Mouse (Mus musculus) embryonic facial prominence, embryonic 10.5 days (tissue): ENCODE results near the gene Stx1b. TPM values are rescaled to one million over a fixed set of nuclear protein-coding genes. Genes with fewer than 3 reads are reported as not detected.

Experiments
- DNase-seq: peaks from one replicate; pipeline ENCODE4 v3.0.0-alpha.2; 2017; ENCODE audit warnings: low spot score
- H3K27ac ChIP-seq: fragments of 300-500 bp; sonication (generic); replicated peaks from 2 replicates; pipeline ENCODE4 v1.5.1; 2016; ENCODE audit warnings: mild to moderate bottlenecking
- H3K27me3 ChIP-seq: fragments of 300-500 bp; sonication (generic); replicated peaks from 2 replicates; pipeline ENCODE4 v1.6.1; 2016; ENCODE audit warnings: low read depth, mild to moderate bottlenecking; ENCODE audit not compliant: poor library complexity, severe bottlenecking
- H3K36me3 ChIP-seq: fragments of 300-500 bp; sonication (generic); replicated peaks from 2 replicates; pipeline ENCODE4 v1.6.1; 2016; ENCODE audit warnings: mild to moderate bottlenecking, moderate library complexity
- H3K4me1 ChIP-seq: fragments of 300-500 bp; sonication (generic); 2 replicates; pipeline ENCODE4 v1.6.1; 2016
- H3K4me3 ChIP-seq: fragments of 300-500 bp; sonication (generic); 2 replicates; pipeline ENCODE4 v1.5.1; 2016; ENCODE audit warnings: mild to moderate bottlenecking, moderate library complexity
- H3K9me3 ChIP-seq: fragments of 300-500 bp; sonication (generic); 2 replicates; pipeline ENCODE4 v1.6.1; 2016; ENCODE audit warnings: mild to moderate bottlenecking
- WGBS: fragments of 180-500 bp; shearing (Covaris S2); methylation state at CpG from one replicate; pipeline ENCODE4 v1.1.7; 2016; 5-methylcytosine and 5-hydroxymethylcytosine counted together
- polyA plus RNA-seq: library from polyadenylated mRNA; unstranded; fragments of >200 nt; fragmentation: Nextera tagmentation; extraction: Ambion mirVana; gene quantifications from 2 replicates; pipeline ENCODE4 v1.2.1, GENCODE M21; 2016

The Stx1b gene
- polyA plus RNA-seq: 4.7 and 6.5 TPM in 2 replicates

GRCm38 (mm10) chr7:127824176-127824871 lies at the start of gene Stx1b, which contains the start of gene Stx4a:
Stx1b (minus strand) TSS chr7:127824549.
Stx4a (plus strand) TSS chr7:127824294.
- H3K9me3 ChIP-seq: no peaks in the 10 kb centered on the region
- WGBS: 3% methylated on average over 36 of the region's 38 CpGs
- peaks cover 46% of the 10 kb centered on the region for H3K4me1 ChIP-seq
- H3K27me3 ChIP-seq: no peaks in the 10 kb centered on the region
- H3K36me3 ChIP-seq: no peaks in the 10 kb centered on the region
- peak; percentile 84 for DNase-seq
- H3K27ac ChIP-seq: peak within 1 kb of the TSS; percentile 93
- H3K4me3 ChIP-seq: peak within 1 kb of the TSS; percentile 89

GRCm38 (mm10) chr7:127870136-127870821 lies 45.9 kb upstream of the Stx1b start:
- peaks cover 88% of the 10 kb centered on the region for H3K36me3 ChIP-seq
- no peak overlapping the region for H3K27ac ChIP-seq
- no peak for DNase-seq
- H3K4me1 ChIP-seq: peaks cover 12% of the 10 kb centered on the region
- 84% methylated on average over 5 of the region's 5 CpGs for WGBS
- 0 out of 2 replicates have a peak overlapping the region, but pooled peaks have one; percentile 18 for H3K4me3 ChIP-seq
- H3K27me3 ChIP-seq: no peaks in the 10 kb centered on the region
- H3K9me3 ChIP-seq: no peaks in the 10 kb centered on the region

GRCm38 (mm10) chr7:127869149-127869810 lies 44.9 kb upstream of the Stx1b start:
- no peak overlapping the region for H3K4me3 ChIP-seq
- no peaks in the 10 kb centered on the region for H3K9me3 ChIP-seq
- no peak overlapping the region for H3K27ac ChIP-seq
- 89% methylated on average over 3 of the region's 3 CpGs for WGBS
- H3K27me3 ChIP-seq: no peaks in the 10 kb centered on the region
- peaks cover 8% of the 10 kb centered on the region for H3K4me1 ChIP-seq
- DNase-seq: no peak
- peaks cover 98% of the 10 kb centered on the region for H3K36me3 ChIP-seq

- 96% methylated on average over 18 of the region's 18 CpGs for WGBS
- no peak for DNase-seq
- peaks cover 89% of the 10 kb centered on the region for H3K36me3 ChIP-seq
- H3K27ac ChIP-seq: no peak overlapping the region
- H3K4me1 ChIP-seq: no peaks in the 10 kb centered on the region
- no peaks in the 10 kb centered on the region for H3K9me3 ChIP-seq
- H3K27me3 ChIP-seq: no peaks in the 10 kb centered on the region
- H3K4me3 ChIP-seq: no peak overlapping the region
Measured at GRCm38 (mm10) chr7:127867641-127868040, 43.3 kb upstream of the Stx1b start.

GRCm38 (mm10) chr7:127866434-127866833 lies 42.1 kb upstream of the Stx1b start:
- WGBS: 92% methylated on average over 12 of the region's 12 CpGs
- 0 out of 2 replicates have a peak overlapping the region, but pooled peaks have one; percentile 8 for H3K4me3 ChIP-seq

GRCm38 (mm10) chr7:127858258-127858657 lies 33.9 kb upstream of the Stx1b start:
- H3K27me3 ChIP-seq: no peaks in the 10 kb centered on the region
- H3K4me3 ChIP-seq: no peak overlapping the region
- H3K9me3 ChIP-seq: no peaks in the 10 kb centered on the region
- no peak for DNase-seq
- peaks cover 4% of the 10 kb centered on the region; the same call in 1 of the 2 replicates for H3K36me3 ChIP-seq
- WGBS: 93% methylated on average over 6 of the region's 6 CpGs
- no peak overlapping the region for H3K27ac ChIP-seq
- H3K4me1 ChIP-seq: no peaks in the 10 kb centered on the region

More at GRCm38 (mm10) chr7:127866434-127866833, 42.1 kb upstream of the Stx1b start:
- no peak for DNase-seq
- H3K27ac ChIP-seq: no peak overlapping the region
- H3K4me1 ChIP-seq: no peaks in the 10 kb centered on the region
- H3K27me3 ChIP-seq: no peaks in the 10 kb centered on the region
- peaks cover 81% of the 10 kb centered on the region for H3K36me3 ChIP-seq
- H3K9me3 ChIP-seq: no peaks in the 10 kb centered on the region

GRCm38 (mm10) chr7:127850906-127851305 lies 26.6 kb upstream of the Stx1b start:
- no peak for DNase-seq
- H3K4me3 ChIP-seq: no peak overlapping the region
- 66% methylated on average over 5 of the region's 5 CpGs for WGBS
- H3K27ac ChIP-seq: no peak overlapping the region
- H3K4me1 ChIP-seq: no peaks in the 10 kb centered on the region
- no peaks in the 10 kb centered on the region for H3K9me3 ChIP-seq
- peaks cover 24% of the 10 kb centered on the region for H3K36me3 ChIP-seq
- H3K27me3 ChIP-seq: no peaks in the 10 kb centered on the region

GRCm38 (mm10) chr7:127849973-127850875 lies 25.9 kb upstream of the Stx1b start:
- H3K4me3 ChIP-seq: no peak overlapping the region
- H3K9me3 ChIP-seq: no peaks in the 10 kb centered on the region
- no peak for DNase-seq
- H3K36me3 ChIP-seq: peaks cover 25% of the 10 kb centered on the region
- H3K27ac ChIP-seq: no peak overlapping the region
- no peaks in the 10 kb centered on the region for H3K4me1 ChIP-seq
- WGBS: 80% methylated on average over 6 of the region's 6 CpGs
- H3K27me3 ChIP-seq: no peaks in the 10 kb centered on the region

GRCm38 (mm10) chr7:127842001-127842718 lies 17.8 kb upstream of the Stx1b start:
- peak; percentile 77 for DNase-seq
- Histone ChIP-seq H3K27me3 (no peaks in the 10 kb centered on the region), H3K9me3 (no peaks in the 10 kb centered on the region), H3K4me1 (peaks cover 15% of the 10 kb centered on the region), H3K27ac (peak overlapping the region; percentile 85), H3K4me3 (peak overlapping the region; percentile 77), H3K36me3 (peaks cover 29% of the 10 kb centered on the region)
- under 1% methylated on average over 40 of the region's 40 CpGs for WGBS

- H3K27me3 ChIP-seq: no peaks in the 10 kb centered on the region
- WGBS: under 1% methylated on average over 46 of the region's 46 CpGs
- peaks cover 22% of the 10 kb centered on the region for H3K36me3 ChIP-seq
- peaks cover 15% of the 10 kb centered on the region for H3K4me1 ChIP-seq
- H3K4me3 ChIP-seq: peak overlapping the region; percentile 77
- H3K27ac ChIP-seq: peak overlapping the region; percentile 85
- H3K9me3 ChIP-seq: no peaks in the 10 kb centered on the region
- DNase-seq: peak; percentile 93
Measured at GRCm38 (mm10) chr7:127841340-127842000, 17.1 kb upstream of the Stx1b start.

GRCm38 (mm10) chr7:127840886-127841285 lies 16.5 kb upstream of the Stx1b start:
- 5% methylated on average over 15 of the region's 15 CpGs for WGBS

More at GRCm38 (mm10) chr7:127840886-127841285, 16.5 kb upstream of the Stx1b start:
- no peaks in the 10 kb centered on the region for H3K9me3 ChIP-seq
- H3K27ac ChIP-seq: peak overlapping the region; percentile 85
- H3K27me3 ChIP-seq: no peaks in the 10 kb centered on the region
- peaks cover 16% of the 10 kb centered on the region for H3K36me3 ChIP-seq
- H3K4me1 ChIP-seq: peaks cover 15% of the 10 kb centered on the region
- H3K4me3 ChIP-seq: peak overlapping the region; percentile 77
- DNase-seq: no peak
